Mouse (Mus musculus): ENCODE measurements around the gene Wdr17.

- TF ChIP-seq TCF12 (IDR thresholded peaks at IDR 0.05; ENCODE audit: low read depth, low read length): no peak
- no peak for TF ChIP-seq POLR2A (IDR thresholded peaks at IDR 0.05; ENCODE audit: control insufficient read depth in 1 of 2, insufficient read depth in 1 of 2, low read depth in 1 of 2, low read length in 2 of 2, poor library complexity in 1 of 2)
- TF ChIP-seq CTCF (IDR thresholded peaks at IDR 0.05 in 2 of 3, conservative IDR thresholded peaks at IDR 0.05 in 1 of 3; ENCODE audit: control insufficient read depth in 1 of 3, insufficient read depth in 1 of 3, low read depth in 2 of 3, low read length in 3 of 3, poor library complexity in 1 of 3, severe bottlenecking in 1 of 3): no peak
- no peak for TF ChIP-seq TAL1 (IDR thresholded peaks at IDR 0.05; ENCODE audit: low read length)
- TF ChIP-seq GATA1 (IDR thresholded peaks at IDR 0.05; ENCODE audit: low read depth, low read length): no peak
- TF ChIP-seq POLR2AphosphoS5 (IDR thresholded peaks at IDR 0.05; ENCODE audit: borderline replicate concordance, low read depth, low read length): no peak
- TF ChIP-seq MAFK (IDR thresholded peaks at IDR 0.05; ENCODE audit: borderline replicate concordance, low read depth, low read length): no peak
- no peak for TF ChIP-seq ZKSCAN1 (IDR thresholded peaks at IDR 0.05; ENCODE audit: low read depth, low read length)
Observed at GRCm38 (mm10) chr8:54757646-54758045, 129.3 kb downstream of the Wdr17 start.
